Mouse (Mus musculus) testis, adult 2 months (tissue): ENCODE measurements around the gene Rab33a.

Source experiments
- CTCF ChIP-seq: fragments of 200-500 bp; IDR thresholded peaks from 2 replicates; pipeline ENCODE4 v1.5.1; 2012; ENCODE audit warnings: low read depth, mild to moderate bottlenecking, inconsistent platforms, low read length, moderate library complexity; ENCODE audit not compliant: control insufficient read depth, insufficient read depth, insufficient replicate concordance
- POLR2A ChIP-seq: fragments of 200-500 bp; IDR thresholded peaks from 2 replicates; pipeline ENCODE4 v1.6.1; 2012; ENCODE audit warnings: low read depth, mild to moderate bottlenecking, inconsistent platforms, low read length, moderate library complexity; ENCODE audit not compliant: control insufficient read depth

- TF ChIP-seq CTCF, result no peak
- no peak for TF ChIP-seq POLR2A
These were observed 25.3 kb upstream of the Rab33a start for GRCm38 (mm10) chrX:48493763-48494162.
